Mouse (Mus musculus) lung, embryonic 16.5 days (tissue): ENCODE measurements around the gene Dnal4. TPM values are rescaled to one million over a fixed set of nuclear protein-coding genes. Genes with fewer than 3 reads are reported as not detected.
"Not testable (repeated sequence)": the region's sequence is repeated elsewhere in the genome, so short reads cannot be mapped to it uniquely, and the experiment has no call there.

ENCODE experiments used
- ATAC-seq: fragments of 200-750 bp; cut with Nextera tagmentation; 2 replicates; pipeline ENCODE4 v1.8.0; 2017; ENCODE audit warnings: low read depth, mild to moderate bottlenecking, moderate library complexity
- H3K27ac ChIP-seq: fragments of 300-500 bp; sonication (generic); 2 replicates; pipeline ENCODE4 v1.5.1; 2014; ENCODE audit warnings: mild to moderate bottlenecking, control low read depth, low read length
- H3K27me3 ChIP-seq: fragments of 300-500 bp; sonication (generic); 2 replicates; pipeline ENCODE4 v1.6.1; 2014; ENCODE audit warnings: low read depth, low read length, mixed read lengths; ENCODE audit not compliant: control insufficient read depth, insufficient read depth
- H3K36me3 ChIP-seq: fragments of 300-500 bp; sonication (generic); 2 replicates; pipeline ENCODE4 v1.6.1; 2014; ENCODE audit warnings: low read length; ENCODE audit not compliant: control insufficient read depth, insufficient read depth
- H3K4me1 ChIP-seq: fragments of 300-500 bp; sonication (generic); replicated peaks from 2 replicates; pipeline ENCODE4 v1.6.1; 2014; ENCODE audit warnings: low read length, mixed read lengths; ENCODE audit not compliant: control insufficient read depth, insufficient read depth
- H3K4me2 ChIP-seq: fragments of 300-500 bp; sonication (generic); 2 replicates; pipeline ENCODE4 v1.6.1; 2014; ENCODE audit warnings: low read depth, low read length, control low read depth
- H3K4me3 ChIP-seq: fragments of 300-500 bp; sonication (generic); 2 replicates; pipeline ENCODE4 v1.5.1; 2014; ENCODE audit warnings: mild to moderate bottlenecking, low read length, control low read depth
- H3K9ac ChIP-seq: fragments of 300-500 bp; sonication (generic); 2 replicates; pipeline ENCODE4 v1.6.1; 2014; ENCODE audit warnings: low read length, control low read depth
- H3K9me3 ChIP-seq: fragments of 300-500 bp; sonication (generic); 2 replicates; pipeline ENCODE4 v1.6.1; 2016; ENCODE audit warnings: low read length; ENCODE audit not compliant: control insufficient read depth
- WGBS: fragments of 180-500 bp; shearing (Covaris S2); extraction: QIAGEN DNeasy Blood & Tissue Kit; methylation state at CpG from one replicate; pipeline ENCODE4 v1.1.7; 2014; 5-methylcytosine and 5-hydroxymethylcytosine counted together
- polyA plus RNA-seq: library from polyadenylated mRNA; unstranded; fragments of >200 nt; fragmentation: Nextera tagmentation; extraction: Ambion mirVana; gene quantifications from 2 replicates; pipeline ENCODE4 v1.2.1, GENCODE M21; 2015

Dnal4 gene
- polyA plus RNA-seq, 1 experiment from 2014 or later = 66.9 TPM

- not testable (repeated sequence) for H3K4me3 ChIP-seq, ATAC-seq, H3K27ac ChIP-seq, H3K4me1 ChIP-seq, H3K27me3 ChIP-seq, H3K9ac ChIP-seq, H3K4me2 ChIP-seq, H3K9me3 ChIP-seq, H3K36me3 ChIP-seq
- 63% methylated on average over 2 of the region's 2 CpGs for WGBS
Observed at GRCm38 (mm10) chr15:79812840-79813239, 35.2 kb upstream of the Dnal4 start.

DNA sequence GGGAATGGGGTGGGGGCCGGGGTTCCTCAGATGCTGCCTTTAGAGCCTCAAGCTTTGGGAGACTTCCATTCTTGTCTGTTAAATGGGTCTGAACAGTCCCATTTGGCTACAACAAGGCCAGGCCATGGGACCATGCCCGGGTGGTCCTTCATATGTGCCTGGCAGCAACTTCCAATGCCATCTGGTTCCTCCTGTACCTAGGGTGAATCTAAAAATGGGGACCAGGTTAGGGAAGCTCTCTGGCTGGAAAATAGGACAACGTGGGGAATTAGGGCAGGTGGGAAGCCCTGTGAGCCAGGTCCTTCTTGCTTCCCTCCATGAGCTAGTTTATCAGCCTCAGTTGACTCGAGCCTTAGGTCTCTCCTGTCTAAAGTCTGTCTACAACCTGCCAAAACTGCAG lies 33.3 kb upstream of the Dnal4 start:
- Histone ChIP-seq H3K27ac (no peak overlapping the region), H3K36me3 (no peaks in the 10 kb centered on the region), H3K4me2 (no peak overlapping the region), H3K4me3 (no peak overlapping the region), H3K9me3 (no peaks in the 10 kb centered on the region), H3K27me3 (peaks cover 12% of the 10 kb centered on the region), H3K9ac (no peak overlapping the region), H3K4me1 (no peaks in the 10 kb centered on the region)
- 56% methylated on average over 4 of the region's 4 CpGs for WGBS
- no peak for ATAC-seq

GRCm38 (mm10) chr15:79810061-79810460 lies 32.4 kb upstream of the Dnal4 start:
- H3K4me3 ChIP-seq = no peak overlapping the region
- H3K27me3 ChIP-seq = peaks cover 21% of the 10 kb centered on the region
- no peak for ATAC-seq
- no peaks in the 10 kb centered on the region for H3K9me3 ChIP-seq
- H3K4me1 ChIP-seq = no peaks in the 10 kb centered on the region
- WGBS = 40% methylated on average over 3 of the region's 3 CpGs
- H3K9ac ChIP-seq = no peak overlapping the region
- H3K27ac ChIP-seq = no peak overlapping the region
- no peaks in the 10 kb centered on the region for H3K36me3 ChIP-seq
- no peak overlapping the region for H3K4me2 ChIP-seq

GRCm38 (mm10) chr15:79808658-79809057 lies 31.0 kb upstream of the Dnal4 start:
- Histone ChIP-seq H3K4me1 (peaks cover 10% of the 10 kb centered on the region; the same call in 1 of the 2 replicates), H3K4me3 (no peak overlapping the region), H3K4me2 (no peak overlapping the region), H3K36me3 (no peaks in the 10 kb centered on the region), H3K27ac (no peak overlapping the region), H3K9ac (no peak overlapping the region), H3K9me3 (no peaks in the 10 kb centered on the region), H3K27me3 (peaks cover 32% of the 10 kb centered on the region)
- ATAC-seq = no peak
- 44% methylated on average over 5 of the region's 5 CpGs for whole genome bisulfite sequencing

DNA sequence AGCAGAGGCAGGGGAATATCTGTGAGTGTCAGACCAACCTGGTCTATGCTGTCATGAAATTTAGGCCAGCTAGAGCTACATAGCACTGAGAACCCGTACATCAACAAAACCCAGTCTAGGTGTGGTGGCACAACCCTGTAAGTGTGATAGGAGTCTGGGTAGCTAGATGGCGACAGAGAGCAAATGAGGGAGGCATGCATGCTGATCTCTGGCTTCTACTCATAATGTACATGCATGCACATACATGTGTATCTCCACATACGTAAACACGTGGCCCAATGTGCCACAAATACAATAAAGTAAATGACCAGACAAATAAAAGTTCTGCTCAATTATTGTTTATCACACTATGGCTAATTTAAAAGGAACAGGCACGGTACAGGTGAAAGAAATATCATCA lies 30.5 kb upstream of the Dnal4 start:
- no peak overlapping the region for H3K9ac ChIP-seq
- no peak overlapping the region for H3K4me3 ChIP-seq
- H3K27ac ChIP-seq = no peak overlapping the region
- H3K4me2 ChIP-seq = no peak overlapping the region
- no peaks in the 10 kb centered on the region for H3K36me3 ChIP-seq
- H3K4me1 ChIP-seq = peaks cover 11% of the 10 kb centered on the region; the same call in 1 of the 2 replicates
- 24% methylated on average over 5 of the region's 5 CpGs for WGBS
- no peaks in the 10 kb centered on the region for H3K9me3 ChIP-seq
- H3K27me3 ChIP-seq = peaks cover 38% of the 10 kb centered on the region
- ATAC-seq = no peak

- H3K27me3 ChIP-seq = peaks cover 49% of the 10 kb centered on the region
- H3K4me2 ChIP-seq = no peak overlapping the region
- H3K27ac ChIP-seq = no peak overlapping the region
- no peaks in the 10 kb centered on the region for H3K36me3 ChIP-seq
- no peak overlapping the region for H3K9ac ChIP-seq
- H3K4me3 ChIP-seq = no peak overlapping the region
- no peaks in the 10 kb centered on the region for H3K9me3 ChIP-seq
- no peak for ATAC-seq
- WGBS = 13% methylated on average over 1 of the region's 1 CpGs
- peaks cover 11% of the 10 kb centered on the region; the same call in 1 of the 2 replicates for H3K4me1 ChIP-seq
Observed at GRCm38 (mm10) chr15:79807050-79807449, 29.4 kb upstream of the Dnal4 start.

DNA sequence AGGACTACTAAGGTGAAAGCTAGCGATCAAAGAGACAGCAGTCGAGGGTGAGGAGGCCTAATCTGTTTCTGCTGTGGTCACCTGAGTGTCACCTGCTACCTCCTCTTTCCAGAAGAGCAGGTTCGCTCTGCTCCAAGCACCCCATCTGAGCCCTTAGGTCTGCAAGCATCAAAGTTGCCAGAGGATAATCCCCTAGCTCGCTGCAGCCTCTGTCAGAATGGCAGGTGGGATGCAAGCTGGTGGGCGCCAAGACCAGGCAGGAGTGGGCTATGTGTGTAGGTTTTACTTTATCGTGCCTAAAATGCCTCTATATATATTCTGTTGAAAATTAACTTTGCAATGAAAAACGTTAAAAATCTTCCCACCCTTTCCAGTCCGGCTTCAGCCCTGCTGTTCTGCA lies 27.6 kb upstream of the Dnal4 start:
- H3K4me3 ChIP-seq = no peak overlapping the region
- WGBS = 19% methylated on average over 8 of the region's 8 CpGs

GRCm38 (mm10) chr15:79804352-79805071 lies 26.9 kb upstream of the Dnal4 start, which contains the start of gene Nptxr:
Gene Nptxr (minus strand): TSS chr15:79804766.
- Histone ChIP-seq H3K36me3 (no peaks in the 10 kb centered on the region), H3K9ac (peak within 1 kb of the TSS; percentile 66), H3K4me2 (peak within 1 kb of the TSS; percentile 95), H3K27ac (no peak within 1 kb of the TSS), H3K9me3 (no peaks in the 10 kb centered on the region), H3K4me1 (peaks cover 11% of the 10 kb centered on the region; the same call in 1 of the 2 replicates), H3K27me3 (peaks cover 53% of the 10 kb centered on the region), H3K4me3 (peak within 1 kb of the TSS; percentile 67)
- peak; percentile 89 for ATAC-seq
- under 1% methylated on average over 60 of the region's 91 CpGs for WGBS

More for the DNA sequence above, 27.6 kb upstream of the Dnal4 start:
- peaks cover 53% of the 10 kb centered on the region for H3K27me3 ChIP-seq
- no peak overlapping the region for H3K9ac ChIP-seq
- no peaks in the 10 kb centered on the region for H3K36me3 ChIP-seq
- no peak overlapping the region for H3K4me2 ChIP-seq
- no peak for ATAC-seq
- H3K27ac ChIP-seq = no peak overlapping the region
- H3K9me3 ChIP-seq = no peaks in the 10 kb centered on the region
- H3K4me1 ChIP-seq = peaks cover 11% of the 10 kb centered on the region; the same call in 1 of the 2 replicates

- Histone ChIP-seq H3K27ac (no peak overlapping the region), H3K9me3 (no peaks in the 10 kb centered on the region), H3K4me3 (peak overlapping the region; percentile 67), H3K9ac (peak overlapping the region; percentile 66), H3K36me3 (no peaks in the 10 kb centered on the region), H3K4me1 (peaks cover 11% of the 10 kb centered on the region; the same call in 1 of the 2 replicates), H3K4me2 (peak overlapping the region; percentile 95), H3K27me3 (peaks cover 52% of the 10 kb centered on the region)
- peak; percentile 64 for ATAC-seq
- 5% methylated on average over 68 of the region's 81 CpGs for WGBS
Observed at GRCm38 (mm10) chr15:79803533-79804351, 26.1 kb upstream of the Dnal4 start.
